Mouse (Mus musculus) brain, embryonic 14.5 days (tissue): ENCODE measurements around the gene Pigm.

ENCODE experiments used
- CTCF ChIP-seq: fragments of 200-500 bp; IDR thresholded peaks from 2 replicates; pipeline ENCODE4 v1.5.1; 2012; ENCODE audit warnings: inconsistent platforms, mild to moderate bottlenecking, moderate library complexity, borderline replicate concordance; ENCODE audit not compliant: insufficient read depth, insufficient read length; ENCODE audit errors: extremely low read depth
- POLR2A ChIP-seq: fragments of 200-500 bp; IDR thresholded peaks from 2 replicates; pipeline ENCODE4 v1.6.1; 2012; ENCODE audit warnings: mild to moderate bottlenecking, inconsistent platforms, borderline replicate concordance; ENCODE audit not compliant: poor library complexity, insufficient read depth, insufficient read length, severe bottlenecking; ENCODE audit errors: extremely low read depth

DNA sequence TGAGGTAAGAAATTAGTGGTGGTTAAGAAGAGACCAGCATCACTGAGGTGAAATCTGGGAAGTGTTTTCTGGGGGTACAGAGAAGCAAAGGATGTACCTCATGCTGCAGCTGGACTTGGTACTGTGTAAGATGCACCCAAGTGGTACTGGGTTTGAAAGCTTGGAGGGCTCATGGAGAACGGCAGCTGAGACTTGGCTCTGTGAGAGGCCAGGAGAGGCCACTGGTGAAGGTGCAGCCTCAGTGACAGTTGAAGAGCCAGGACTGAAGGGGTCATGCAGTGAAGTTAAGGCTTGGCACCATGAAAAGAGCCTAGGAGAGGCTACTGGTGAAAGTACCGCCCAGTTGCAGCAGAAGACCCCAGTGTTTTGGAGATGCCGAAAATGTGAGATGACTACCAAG, 51.5 kb downstream of the Pigm start:
- TF ChIP-seq POLR2A (no peak), CTCF (no peak)
